Mouse (Mus musculus): Measurements from ENCODE around the gene Gm40460. TPM values are rescaled to one million over a fixed set of nuclear protein-coding genes. Genes with fewer than 3 reads are reported as not detected.
"Not testable (repeated sequence)": the region's sequence is repeated elsewhere in the genome, so short reads cannot be mapped to it uniquely, and the experiment has no call there.

Gene Gm40460
- total RNA-seq (2021) = not detected
- long read RNA-seq, experiment 1 = 0 reads
- long read RNA-seq, experiment 2 = 0 reads

- no peak for DNase-seq
Observed at GRCm38 (mm10) chr7:142240978-142241377, at the start of gene Gm40460. TSS of gene Gm40460 (minus strand) at chr7:142241078.

DNA sequence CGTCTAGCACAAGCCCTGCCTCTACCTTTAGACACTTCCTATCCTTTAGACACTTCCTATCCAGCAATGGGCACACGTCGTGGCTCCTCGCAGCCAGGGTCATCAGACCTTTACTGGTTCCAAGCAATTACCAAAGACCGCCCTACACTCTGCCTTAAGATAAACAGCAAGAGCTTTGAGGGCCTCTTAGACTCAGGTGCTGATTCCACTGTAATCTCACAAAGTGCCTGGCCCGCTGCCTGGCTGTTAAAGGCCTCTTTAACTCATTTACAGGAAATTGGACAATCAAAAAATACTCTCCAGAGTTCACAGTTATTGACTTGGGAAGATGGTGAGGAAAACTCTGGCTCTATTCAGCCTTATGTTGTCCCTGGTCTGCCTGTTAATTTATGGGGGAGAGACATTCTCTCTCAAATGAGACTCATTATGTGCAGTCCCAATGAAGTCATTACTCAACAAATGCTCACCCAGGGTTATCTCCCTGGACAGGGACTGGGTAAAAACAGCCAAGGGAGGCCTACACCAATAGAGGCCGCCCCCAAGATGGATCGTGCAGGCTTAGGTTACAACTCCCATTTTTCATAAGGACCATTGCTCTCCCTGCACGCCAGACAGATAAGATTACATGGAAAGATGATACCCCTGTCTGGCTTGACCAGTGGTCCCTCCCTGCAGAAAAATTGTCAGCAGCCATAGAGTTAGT, 45.2 kb upstream of the Gm40460 start:
- not testable (repeated sequence) for DNase-seq

GRCm38 (mm10) chr7:142285130-142285835, 44.4 kb upstream of the Gm40460 start:
- DNase-seq = peak; percentile 19

DNA sequence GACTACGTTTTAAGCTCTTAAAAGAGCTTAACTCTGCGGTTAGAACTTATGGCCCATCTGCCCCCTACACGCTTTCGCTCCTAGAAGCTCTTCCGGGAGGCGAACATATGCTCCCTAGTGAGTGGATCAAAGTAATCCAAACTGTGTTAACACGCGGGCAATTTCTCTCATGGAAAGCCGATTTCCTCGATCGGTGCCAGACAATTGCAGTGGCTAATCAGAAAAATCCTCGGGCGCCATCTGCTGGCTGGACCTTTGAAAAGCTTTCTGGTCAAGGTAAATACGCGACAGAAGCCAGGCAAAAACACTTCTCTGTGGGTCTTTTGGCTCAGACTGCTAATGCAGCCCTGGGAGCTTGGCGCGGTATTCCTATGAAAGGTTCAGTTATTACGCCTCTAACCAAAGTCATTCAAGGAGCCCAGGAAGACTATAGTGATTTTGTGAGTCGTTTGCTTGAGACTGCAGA, 43.8 kb upstream of the Gm40460 start:
- peak; percentile 94 for DNase-seq

- DNase-seq = peak; percentile 43
Observed at GRCm38 (mm10) chr7:142284023-142284591, 43.2 kb upstream of the Gm40460 start.

DNA sequence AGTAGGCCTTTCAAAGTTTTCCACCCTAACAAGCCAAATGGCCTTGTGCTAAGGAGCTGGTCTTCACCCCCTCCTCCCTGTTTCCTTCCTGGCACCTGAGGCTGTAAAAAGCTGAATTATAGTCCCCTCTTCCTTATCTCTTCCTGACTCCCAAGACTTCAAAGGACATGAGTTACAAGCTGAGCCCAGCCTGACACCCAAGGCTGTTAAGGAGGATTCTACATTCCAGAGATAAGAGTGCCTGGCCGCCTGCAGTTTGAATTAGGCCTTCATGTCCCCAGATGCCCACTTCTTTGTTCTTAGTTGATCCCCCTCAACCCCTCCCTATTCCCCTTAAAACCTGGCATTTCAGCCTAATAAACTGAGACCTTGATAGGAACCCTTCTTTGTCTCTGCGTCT, 42.0 kb upstream of the Gm40460 start:
- not testable (repeated sequence) for DNase-seq

DNA sequence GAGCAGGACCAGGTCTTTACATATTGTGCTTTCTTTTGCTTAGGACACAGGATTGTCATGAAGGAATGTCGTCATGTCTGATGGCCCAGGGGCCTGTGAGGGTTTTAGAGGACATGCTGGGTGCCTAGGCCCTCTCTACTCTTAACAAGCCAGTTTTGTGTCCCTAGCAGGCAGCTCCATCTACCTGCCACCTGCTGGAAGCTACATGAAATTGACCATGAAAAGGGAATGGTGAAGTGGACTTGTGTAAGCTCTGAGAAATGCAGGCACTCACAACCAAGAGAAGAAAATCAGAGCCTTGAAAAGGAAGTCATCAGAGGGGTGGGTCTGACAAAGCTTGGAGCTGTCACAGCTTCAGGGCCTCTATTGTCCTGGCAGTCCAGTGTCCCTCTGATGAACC, 38.4 kb upstream of the Gm40460 start:
- not testable (repeated sequence) for DNase-seq

GRCm38 (mm10) chr7:142278183-142278582, 37.3 kb upstream of the Gm40460 start:
- peak; percentile 73 for DNase-seq

GRCm38 (mm10) chr7:142274263-142274662, 33.4 kb upstream of the Gm40460 start, which contains the start of gene Gm4559:
TSS of gene Gm4559 (minus strand) at chr7:142274363.
- DNase-seq = not testable (repeated sequence)

DNA sequence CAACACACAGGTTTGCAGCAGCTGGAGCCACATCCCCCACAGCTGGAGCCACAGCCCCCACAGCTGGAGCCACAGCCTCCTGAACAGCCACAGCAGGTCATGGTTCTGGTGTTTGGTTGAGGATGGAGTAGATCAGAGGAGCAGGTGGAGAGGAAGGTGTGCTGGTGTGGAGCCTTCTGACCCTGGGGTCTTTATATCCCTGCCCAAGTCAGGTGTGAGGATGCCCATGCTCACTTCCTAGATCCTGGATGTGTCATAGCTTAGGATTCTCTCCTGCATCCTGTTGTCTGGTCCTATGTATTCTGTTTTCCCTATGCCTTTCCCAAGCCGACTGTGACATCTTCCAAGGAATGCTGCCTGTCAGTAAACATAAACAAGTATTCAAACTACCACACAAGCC, 17.4 kb upstream of the Gm40460 start, which contains the start of gene Gm2431:
Gm2431 (minus strand) TSS at position 101 of the 400 bp plus-strand sequence.
- not testable (repeated sequence) for DNase-seq

GRCm38 (mm10) chr7:142255517-142255916, 14.6 kb upstream of the Gm40460 start:
- DNase-seq = peak; percentile 32

GRCm38 (mm10) chr7:142249824-142250223, 8.9 kb upstream of the Gm40460 start:
- peak; percentile 10 for DNase-seq

GRCm38 (mm10) chr7:142231540-142231939, 9.3 kb downstream of the Gm40460 start:
- no peak for DNase-seq

- DNase-seq = not testable (repeated sequence)
Observed at GRCm38 (mm10) chr7:142229871-142230270, 11.0 kb downstream of the Gm40460 start, which contains the start of gene Krtap5-5. TSS of gene Krtap5-5 (minus strand) at chr7:142229971.

- no peak for DNase-seq
Observed at GRCm38 (mm10) chr7:142224518-142224917, 16.4 kb downstream of the Gm40460 start.

DNA sequence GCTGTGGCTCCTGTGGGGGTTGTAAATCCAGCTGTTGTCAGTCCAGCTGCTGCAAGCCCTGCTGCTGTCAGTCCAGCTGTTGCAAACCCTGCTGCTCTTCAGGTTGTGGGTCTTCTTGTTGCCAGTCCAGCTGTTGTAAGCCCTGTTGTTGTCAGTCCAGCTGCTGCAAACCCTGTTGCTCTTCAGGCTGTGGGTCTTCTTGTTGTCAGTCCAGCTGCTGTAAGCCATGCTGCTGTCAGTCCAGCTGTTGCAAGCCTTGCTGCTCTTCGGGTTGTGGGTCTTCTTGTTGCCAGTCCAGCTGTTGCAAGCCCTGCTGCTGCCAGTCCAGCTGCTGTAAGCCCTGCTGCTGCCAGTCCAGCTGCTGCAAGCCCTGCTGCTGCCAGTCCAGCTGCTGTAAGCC, 28.7 kb downstream of the Gm40460 start:
- not testable (repeated sequence) for DNase-seq

GRCm38 (mm10) chr7:142211559-142211958, 29.3 kb downstream of the Gm40460 start, which contains the start of gene Gm7579:
TSS of gene Gm7579 (plus strand) at chr7:142211859.
- DNase-seq = no peak

DNA sequence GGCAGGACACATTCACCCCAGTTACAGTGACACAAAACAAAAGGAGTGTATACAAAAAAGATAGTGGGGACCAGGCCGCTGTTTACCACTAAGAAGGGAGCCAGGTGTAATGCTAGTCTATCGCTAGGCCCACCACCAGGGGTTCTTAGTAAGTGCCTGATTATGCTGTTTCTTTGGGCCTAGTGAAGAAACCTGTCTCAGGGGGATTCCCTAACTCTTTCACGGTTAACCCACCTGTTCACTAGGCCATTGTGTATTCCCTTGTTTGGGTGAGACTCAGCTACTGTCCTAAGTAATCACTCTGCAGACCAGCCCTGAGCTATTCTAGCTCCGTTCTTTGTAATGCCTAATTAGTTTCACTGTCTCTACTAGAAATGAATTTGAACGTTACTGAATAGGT, 34.0 kb downstream of the Gm40460 start:
- not testable (repeated sequence) for DNase-seq

DNA sequence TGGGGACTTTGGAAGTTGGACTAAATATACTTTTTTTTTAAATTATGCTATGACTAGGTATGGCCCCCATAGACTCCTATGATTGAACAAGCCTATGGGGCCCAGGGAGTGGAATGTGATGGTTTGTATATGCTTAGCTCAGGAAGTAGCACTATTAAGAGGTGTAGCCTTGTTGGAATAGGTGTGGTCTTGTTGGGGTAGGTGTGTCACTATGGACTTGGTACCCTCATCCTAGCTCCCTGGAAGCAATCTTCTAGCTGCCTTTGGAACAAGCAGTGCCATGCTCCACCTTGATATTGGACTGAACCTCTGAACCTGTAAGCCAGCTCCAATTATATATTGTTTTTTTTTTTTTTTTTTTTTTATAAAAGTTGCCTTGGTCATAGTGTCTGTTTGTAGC, 35.4 kb downstream of the Gm40460 start:
- no peak for DNase-seq

GRCm38 (mm10) chr7:142201064-142201463, 39.8 kb downstream of the Gm40460 start, which contains the start of gene Krtap5-3:
TSS of gene Krtap5-3 (plus strand) at chr7:142201364.
- DNase-seq = no peak

DNA sequence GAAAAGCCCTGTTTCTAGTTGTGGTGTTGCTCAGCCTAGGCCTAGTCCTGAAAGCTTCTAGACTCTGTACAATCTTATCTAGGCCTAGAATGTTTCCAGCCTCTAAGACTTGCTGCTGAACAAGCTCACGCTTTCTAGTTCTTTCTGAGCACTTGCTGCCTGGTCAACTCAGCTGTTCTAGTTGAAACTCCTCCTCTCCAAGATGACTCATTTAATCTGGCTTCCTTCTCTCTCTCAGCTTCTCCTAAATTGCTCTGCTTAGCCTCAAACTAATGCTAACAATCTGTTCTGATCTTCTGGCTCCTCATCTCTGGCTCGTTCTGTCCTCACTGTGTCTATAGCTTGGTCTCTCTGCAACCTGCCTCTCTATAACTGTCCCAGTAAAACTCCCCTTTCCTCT, 42.1 kb downstream of the Gm40460 start:
- DNase-seq = no peak

Data from gastrocnemius, postnatal 10 days (tissue).